Mouse (Mus musculus) embryonic facial prominence, embryonic 13.5 days (tissue): Measurements from ENCODE around the gene Asb1. TPM values are rescaled to one million over a fixed set of nuclear protein-coding genes. Genes with fewer than 3 reads are reported as not detected.
A peak's percentile ranks its signal among the peaks of the same experiment; 100 is the strongest.

Source experiments
- ATAC-seq: fragments of 200-750 bp; cut with Nextera tagmentation; 2 replicates; pipeline ENCODE4 v1.8.0; 2017; ENCODE audit warnings: low read depth; ENCODE audit not compliant: insufficient number of reproducible peaks, insufficient read depth, low FRiP score, low TSS enrichment
- H3K27ac ChIP-seq: fragments of 300-500 bp; sonication (generic); 2 replicates; pipeline ENCODE4 v1.5.1; 2015; ENCODE audit warnings: moderate library complexity, mild to moderate bottlenecking, inconsistent platforms
- H3K27me3 ChIP-seq: fragments of 300-500 bp; sonication (generic); 2 replicates; pipeline ENCODE4 v1.6.1; 2015; ENCODE audit warnings: mild to moderate bottlenecking, inconsistent platforms
- H3K36me3 ChIP-seq: fragments of 300-500 bp; sonication (generic); 2 replicates; pipeline ENCODE4 v1.6.1; 2015; ENCODE audit warnings: mild to moderate bottlenecking, inconsistent platforms
- H3K4me1 ChIP-seq: fragments of 300-500 bp; sonication (generic); 2 replicates; pipeline ENCODE4 v1.6.1; 2015; ENCODE audit warnings: inconsistent platforms
- H3K4me2 ChIP-seq: fragments of 300-500 bp; sonication (generic); 2 replicates; pipeline ENCODE4 v1.6.1; 2015; ENCODE audit warnings: moderate library complexity, mild to moderate bottlenecking, inconsistent platforms
- H3K4me3 ChIP-seq: fragments of 300-500 bp; sonication (generic); 2 replicates; pipeline ENCODE4 v1.5.1; 2015; ENCODE audit warnings: mild to moderate bottlenecking, inconsistent platforms
- H3K9ac ChIP-seq: fragments of 300-500 bp; sonication (generic); 2 replicates; pipeline ENCODE4 v1.6.1; 2015; ENCODE audit warnings: mild to moderate bottlenecking, inconsistent platforms
- H3K9me3 ChIP-seq: fragments of 300-500 bp; sonication (generic); 2 replicates; pipeline ENCODE4 v1.6.1; 2016; ENCODE audit warnings: inconsistent platforms
- WGBS: fragments of 180-500 bp; shearing (Covaris S2); methylation state at CpG from one replicate; pipeline ENCODE4 v1.1.7; 2015; ENCODE audit warnings: mixed read lengths; 5-methylcytosine and 5-hydroxymethylcytosine counted together
- polyA plus RNA-seq: library from polyadenylated mRNA; unstranded; fragments of >200 nt; fragmentation: Nextera tagmentation; extraction: Ambion mirVana; gene quantifications from 2 replicates; pipeline ENCODE4 v1.2.1, GENCODE M21; 2015

Asb1 gene
- polyA plus RNA-seq, 1 experiment from 2014 or later = 5.2 TPM

GRCm38 (mm10) chr1:91581206-91581605 lies 40.9 kb downstream of the Asb1 start:
- H3K4me3 ChIP-seq = no peak overlapping the region
- H3K27me3 ChIP-seq = no peaks in the 10 kb centered on the region; the same call in 1 of the 2 replicates
- no peaks in the 10 kb centered on the region for H3K9me3 ChIP-seq
- peaks cover 9% of the 10 kb centered on the region for H3K4me1 ChIP-seq
- H3K4me2 ChIP-seq = no peak overlapping the region
- no peak for ATAC-seq
- H3K27ac ChIP-seq = no peak overlapping the region
- WGBS = 74% methylated on average over 2 of the region's 2 CpGs
- H3K9ac ChIP-seq = no peak overlapping the region
- no peaks in the 10 kb centered on the region for H3K36me3 ChIP-seq

- 71% methylated on average over 17 of the region's 17 CpGs for WGBS
- Histone ChIP-seq H3K4me2 (no peak overlapping the region), H3K4me3 (no peak overlapping the region), H3K27ac (0 out of 2 replicates have a peak overlapping the region, but pooled peaks have one; percentile 22), H3K9me3 (no peaks in the 10 kb centered on the region), H3K27me3 (no peaks in the 10 kb centered on the region; the same call in 1 of the 2 replicates), H3K36me3 (no peaks in the 10 kb centered on the region), H3K4me1 (peaks cover 11% of the 10 kb centered on the region), H3K9ac (no peak overlapping the region)
- no peak for ATAC-seq
These were observed 44.9 kb downstream of the Asb1 start for GRCm38 (mm10) chr1:91584969-91585835.

- peaks cover 11% of the 10 kb centered on the region for H3K4me1 ChIP-seq
- H3K27me3 ChIP-seq = no peaks in the 10 kb centered on the region
- no peak overlapping the region for H3K4me2 ChIP-seq
- 0 out of 2 replicates have a peak, but pooled peaks cover 4% of the 10 kb centered on the region for H3K9me3 ChIP-seq
- H3K4me3 ChIP-seq = no peak overlapping the region
- 69% methylated on average over 6 of the region's 6 CpGs for WGBS
- no peak overlapping the region for H3K27ac ChIP-seq
- no peak overlapping the region for H3K9ac ChIP-seq
- no peak for ATAC-seq
- H3K36me3 ChIP-seq = no peaks in the 10 kb centered on the region
These were observed 49.4 kb downstream of the Asb1 start for GRCm38 (mm10) chr1:91589738-91590137.

- no peak for ATAC-seq
- H3K9ac ChIP-seq = no peak overlapping the region
- H3K27me3 ChIP-seq = no peaks in the 10 kb centered on the region
- H3K4me1 ChIP-seq = peaks cover 22% of the 10 kb centered on the region
- WGBS = 78% methylated on average over 9 of the region's 9 CpGs
- H3K27ac ChIP-seq = no peak overlapping the region
- no peak overlapping the region for H3K4me2 ChIP-seq
- H3K9me3 ChIP-seq = 0 out of 2 replicates have a peak, but pooled peaks cover 7% of the 10 kb centered on the region
- H3K36me3 ChIP-seq = no peaks in the 10 kb centered on the region
- no peak overlapping the region for H3K4me3 ChIP-seq
These were observed 55.2 kb downstream of the Asb1 start for GRCm38 (mm10) chr1:91595521-91596020.

- Histone ChIP-seq H3K9ac (no peak overlapping the region), H3K4me2 (no peak overlapping the region), H3K27me3 (no peaks in the 10 kb centered on the region), H3K4me1 (peaks cover 33% of the 10 kb centered on the region), H3K4me3 (no peak overlapping the region), H3K36me3 (no peaks in the 10 kb centered on the region), H3K9me3 (0 out of 2 replicates have a peak, but pooled peaks cover 7% of the 10 kb centered on the region), H3K27ac (no peak overlapping the region)
- 85% methylated on average over 5 of the region's 5 CpGs for WGBS
- ATAC-seq = no peak
These were observed 57.3 kb downstream of the Asb1 start for GRCm38 (mm10) chr1:91597611-91598010.

- Histone ChIP-seq H3K36me3 (no peaks in the 10 kb centered on the region), H3K4me2 (peak overlapping the region; percentile 5; the same call in 1 of the 2 replicates), H3K9ac (peak overlapping the region; percentile 27), H3K4me3 (no peak overlapping the region), H3K9me3 (no peaks in the 10 kb centered on the region), H3K4me1 (peaks cover 43% of the 10 kb centered on the region), H3K27me3 (no peaks in the 10 kb centered on the region), H3K27ac (peak overlapping the region; percentile 81)
- WGBS = 11% methylated on average over 9 of the region's 9 CpGs
- peak; percentile 73 for ATAC-seq
These were observed 60.5 kb downstream of the Asb1 start for GRCm38 (mm10) chr1:91600671-91601361.

- Histone ChIP-seq H3K9me3 (no peaks in the 10 kb centered on the region), H3K9ac (no peak overlapping the region), H3K4me2 (no peak overlapping the region), H3K4me1 (peaks cover 48% of the 10 kb centered on the region), H3K27ac (peak overlapping the region; percentile 81), H3K27me3 (no peaks in the 10 kb centered on the region), H3K4me3 (no peak overlapping the region), H3K36me3 (no peaks in the 10 kb centered on the region)
- 63% methylated on average over 2 of the region's 2 CpGs for WGBS
- ATAC-seq = no peak
These were observed 61.2 kb downstream of the Asb1 start for GRCm38 (mm10) chr1:91601362-91602096.

GRCm38 (mm10) chr1:91605632-91606031 lies 65.3 kb downstream of the Asb1 start:
- no peak for ATAC-seq
- Histone ChIP-seq H3K9ac (no peak overlapping the region), H3K9me3 (no peaks in the 10 kb centered on the region), H3K4me3 (no peak overlapping the region), H3K27ac (peak overlapping the region; percentile 73), H3K4me1 (peaks cover 43% of the 10 kb centered on the region), H3K27me3 (no peaks in the 10 kb centered on the region), H3K36me3 (no peaks in the 10 kb centered on the region), H3K4me2 (0 out of 2 replicates have a peak overlapping the region, but pooled peaks have one; percentile 9)
- WGBS = 28% methylated on average over 14 of the region's 14 CpGs

GRCm38 (mm10) chr1:91606701-91607100 lies 66.4 kb downstream of the Asb1 start:
- WGBS = 88% methylated on average over 7 of the region's 7 CpGs
- Histone ChIP-seq H3K4me3 (no peak overlapping the region), H3K27me3 (no peaks in the 10 kb centered on the region), H3K9me3 (no peaks in the 10 kb centered on the region), H3K27ac (peak overlapping the region; percentile 73; the same call in 1 of the 2 replicates), H3K36me3 (no peaks in the 10 kb centered on the region), H3K4me1 (peaks cover 43% of the 10 kb centered on the region), H3K4me2 (no peak overlapping the region), H3K9ac (no peak overlapping the region)
- ATAC-seq = no peak

GRCm38 (mm10) chr1:91607141-91607540 lies 66.8 kb downstream of the Asb1 start:
- H3K9me3 ChIP-seq = no peaks in the 10 kb centered on the region
- H3K36me3 ChIP-seq = no peaks in the 10 kb centered on the region
- H3K4me1 ChIP-seq = peaks cover 47% of the 10 kb centered on the region
- 84% methylated on average over 6 of the region's 6 CpGs for WGBS
- H3K27me3 ChIP-seq = no peaks in the 10 kb centered on the region
- no peak overlapping the region for H3K4me2 ChIP-seq
- H3K27ac ChIP-seq = no peak overlapping the region
- no peak overlapping the region for H3K4me3 ChIP-seq
- ATAC-seq = no peak
- H3K9ac ChIP-seq = no peak overlapping the region
